Mouse (Mus musculus) stomach, embryonic 16.5 days (tissue): ENCODE measurements at regions not wholly inside any gene's neighbourhood (a gene's known extent, or its start where the extent isn't known, plus 50 kb on each side); places are given as distances from the start of the nearest gene placed in this dataset.

Experiments used
- ATAC-seq: fragments of 200-750 bp; cut with Nextera tagmentation; 2 replicates; pipeline ENCODE4 v1.8.0; 2017; ENCODE audit warnings: moderate number of reproducible peaks, moderate TSS enrichment; ENCODE audit not compliant: insufficient read depth, low FRiP score
- H3K27ac ChIP-seq: fragments of 300-500 bp; sonication (generic); 2 replicates; pipeline ENCODE4 v1.5.1; 2014; ENCODE audit warnings: low read length
- H3K27me3 ChIP-seq: fragments of 300-500 bp; sonication (generic); 2 replicates; pipeline ENCODE4 v1.6.1; 2014; ENCODE audit warnings: low read length, control low read depth, mixed read lengths; ENCODE audit not compliant: control insufficient read depth, insufficient read depth
- H3K36me3 ChIP-seq: fragments of 300-500 bp; sonication (generic); 2 replicates; pipeline ENCODE4 v1.6.1; 2014; ENCODE audit warnings: low read length; ENCODE audit not compliant: control insufficient read depth, insufficient read depth
- H3K4me1 ChIP-seq: fragments of 300-500 bp; sonication (generic); 2 replicates; pipeline ENCODE4 v1.6.1; 2014; ENCODE audit warnings: low read length, control low read depth, mixed read lengths; ENCODE audit not compliant: control insufficient read depth, insufficient read depth
- H3K4me2 ChIP-seq: fragments of 300-500 bp; sonication (generic); 2 replicates; pipeline ENCODE4 v1.6.1; 2014; ENCODE audit warnings: low read depth, low read length, mixed read lengths
- H3K4me3 ChIP-seq: fragments of 300-500 bp; sonication (generic); replicated peaks from 2 replicates; pipeline ENCODE4 v1.5.1; 2014; ENCODE audit warnings: mild to moderate bottlenecking, low read length
- H3K9ac ChIP-seq: fragments of 300-500 bp; sonication (generic); 2 replicates; pipeline ENCODE4 v1.6.1; 2014; ENCODE audit warnings: low read length
- H3K9me3 ChIP-seq: fragments of 300-500 bp; sonication (generic); replicated peaks from 2 replicates; pipeline ENCODE4 v1.6.1; 2016; ENCODE audit warnings: low read length, control low read depth; ENCODE audit not compliant: control insufficient read depth
- WGBS: fragments of 180-500 bp; shearing (Covaris S2); extraction: QIAGEN DNeasy Blood & Tissue Kit; methylation state at CpG from one replicate; pipeline ENCODE4 v1.1.7; 2014; 5-methylcytosine and 5-hydroxymethylcytosine counted together

- Histone ChIP-seq H3K4me2 (no peak overlapping the region), H3K36me3 (no peaks in the 10 kb centered on the region), H3K9me3 (no peaks in the 10 kb centered on the region), H3K27me3 (no peaks in the 10 kb centered on the region), H3K27ac (no peak overlapping the region), H3K4me1 (no peaks in the 10 kb centered on the region), H3K4me3 (no peak overlapping the region), H3K9ac (no peak overlapping the region)
- no peak for ATAC-seq
- WGBS = 79% methylated on average over 4 of the region's 4 CpGs
Observed at GRCm38 (mm10) chr8:92010412-92010811, 208.5 kb upstream of the Irx3 start.

DNA sequence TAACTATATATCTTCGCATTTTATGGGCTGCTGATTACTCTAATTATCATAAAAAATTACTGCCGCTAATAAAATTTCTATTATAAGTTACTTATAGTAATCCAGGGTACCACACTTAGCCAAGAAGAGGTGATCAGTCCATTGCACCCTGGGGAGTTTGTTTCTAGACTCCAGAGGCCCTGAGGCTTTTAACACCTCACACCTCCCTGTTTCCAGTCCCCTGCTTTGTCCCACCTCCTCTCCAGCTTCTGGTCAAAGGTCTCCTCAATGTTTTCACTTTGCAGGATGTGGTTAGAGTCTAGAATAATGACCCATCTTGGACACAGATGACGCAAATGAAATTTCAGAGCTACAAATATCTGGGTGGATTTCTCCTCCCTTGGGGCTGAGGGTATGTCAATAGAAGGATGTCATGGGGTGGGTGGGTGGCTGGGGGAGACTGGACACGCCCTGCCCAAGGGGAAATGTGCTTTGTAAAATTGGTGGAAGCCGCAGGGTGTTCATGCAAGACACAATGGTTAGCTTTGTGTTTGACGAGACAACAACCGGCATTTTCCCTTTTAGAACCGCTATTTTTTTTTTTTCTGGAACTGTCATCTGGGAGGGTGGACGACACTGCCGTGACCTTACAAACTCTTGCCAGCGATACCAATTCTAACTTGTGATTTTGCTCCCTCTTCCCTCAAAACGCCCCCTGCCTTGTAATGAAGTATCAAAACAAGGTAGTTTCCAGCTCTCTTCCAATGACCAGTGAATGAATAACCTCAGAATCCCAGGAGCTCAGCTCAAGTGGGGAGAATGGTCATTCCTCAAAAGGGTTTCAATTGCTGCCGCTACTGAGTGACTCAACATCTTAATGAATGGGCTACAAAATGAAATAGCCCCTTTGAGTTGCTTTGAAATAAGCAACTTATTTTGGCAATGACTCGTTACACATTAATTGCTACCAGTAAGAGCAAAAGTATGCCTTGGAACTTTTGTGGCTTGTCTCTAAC is 207.0 kb upstream of the Irx3 start:
- Histone ChIP-seq H3K9me3 (no peaks in the 10 kb centered on the region), H3K4me3 (no peak overlapping the region), H3K27ac (no peak overlapping the region), H3K9ac (no peak overlapping the region), H3K4me1 (no peaks in the 10 kb centered on the region), H3K27me3 (no peaks in the 10 kb centered on the region), H3K36me3 (no peaks in the 10 kb centered on the region), H3K4me2 (no peak overlapping the region)
- WGBS = 66% methylated on average over 14 of the region's 14 CpGs
- no peak for ATAC-seq

GRCm38 (mm10) chr8:92005091-92005490 is 203.2 kb upstream of the Irx3 start:
- H3K9me3 ChIP-seq = no peaks in the 10 kb centered on the region
- WGBS = 93% methylated on average over 2 of the region's 2 CpGs
- no peaks in the 10 kb centered on the region for H3K27me3 ChIP-seq
- H3K27ac ChIP-seq = no peak overlapping the region
- no peaks in the 10 kb centered on the region for H3K36me3 ChIP-seq
- no peak overlapping the region for H3K4me3 ChIP-seq
- H3K4me1 ChIP-seq = no peaks in the 10 kb centered on the region
- H3K4me2 ChIP-seq = no peak overlapping the region
- ATAC-seq = no peak
- no peak overlapping the region for H3K9ac ChIP-seq

GRCm38 (mm10) chr8:92004532-92004931 is 202.7 kb upstream of the Irx3 start:
- H3K9ac ChIP-seq = no peak overlapping the region
- no peak overlapping the region for H3K4me2 ChIP-seq
- H3K27me3 ChIP-seq = no peaks in the 10 kb centered on the region
- ATAC-seq = no peak
- no peaks in the 10 kb centered on the region for H3K36me3 ChIP-seq
- H3K4me1 ChIP-seq = no peaks in the 10 kb centered on the region
- no peak overlapping the region for H3K4me3 ChIP-seq
- WGBS = 72% methylated on average over 10 of the region's 10 CpGs
- no peak overlapping the region for H3K27ac ChIP-seq
- no peaks in the 10 kb centered on the region for H3K9me3 ChIP-seq

DNA sequence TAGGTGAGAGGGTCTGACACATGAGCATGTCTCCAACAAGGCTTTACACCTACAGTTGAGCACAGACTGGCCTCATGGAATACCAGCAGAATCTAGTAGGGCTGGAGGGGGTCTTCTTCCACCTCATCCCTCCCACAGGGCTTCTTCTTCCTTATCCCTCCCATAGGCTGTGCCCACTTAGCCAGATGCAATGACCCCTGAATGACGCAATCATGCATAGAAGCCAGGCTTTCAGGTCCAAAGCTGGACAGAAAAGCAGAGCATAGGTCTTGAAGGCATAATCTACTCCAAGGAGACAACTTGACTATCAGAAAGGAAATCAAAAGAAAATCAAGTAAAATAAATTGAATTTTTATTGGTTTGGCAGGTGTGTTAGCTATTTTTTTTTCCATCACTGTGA is 198.5 kb upstream of the Irx3 start:
- H3K27me3 ChIP-seq = no peaks in the 10 kb centered on the region; the same call in 1 of the 2 replicates
- H3K4me1 ChIP-seq = 0 out of 2 replicates have a peak, but pooled peaks cover 4% of the 10 kb centered on the region
- no peak overlapping the region for H3K4me2 ChIP-seq
- 97% methylated on average over 1 of the region's 1 CpGs for WGBS
- H3K9ac ChIP-seq = no peak overlapping the region
- ATAC-seq = no peak
- no peaks in the 10 kb centered on the region; the same call in 1 of the 2 replicates for H3K9me3 ChIP-seq
- H3K27ac ChIP-seq = no peak overlapping the region
- no peaks in the 10 kb centered on the region for H3K36me3 ChIP-seq
- H3K4me3 ChIP-seq = no peak overlapping the region

GRCm38 (mm10) chr8:91999661-92000060 is 197.8 kb upstream of the Irx3 start:
- WGBS = 72% methylated on average over 5 of the region's 5 CpGs
- Histone ChIP-seq H3K27me3 (no peaks in the 10 kb centered on the region; the same call in 1 of the 2 replicates), H3K36me3 (no peaks in the 10 kb centered on the region), H3K4me1 (0 out of 2 replicates have a peak, but pooled peaks cover 4% of the 10 kb centered on the region), H3K9me3 (no peaks in the 10 kb centered on the region; the same call in 1 of the 2 replicates), H3K9ac (no peak overlapping the region), H3K27ac (no peak overlapping the region), H3K4me2 (no peak overlapping the region), H3K4me3 (no peak overlapping the region)
- no peak for ATAC-seq

DNA sequence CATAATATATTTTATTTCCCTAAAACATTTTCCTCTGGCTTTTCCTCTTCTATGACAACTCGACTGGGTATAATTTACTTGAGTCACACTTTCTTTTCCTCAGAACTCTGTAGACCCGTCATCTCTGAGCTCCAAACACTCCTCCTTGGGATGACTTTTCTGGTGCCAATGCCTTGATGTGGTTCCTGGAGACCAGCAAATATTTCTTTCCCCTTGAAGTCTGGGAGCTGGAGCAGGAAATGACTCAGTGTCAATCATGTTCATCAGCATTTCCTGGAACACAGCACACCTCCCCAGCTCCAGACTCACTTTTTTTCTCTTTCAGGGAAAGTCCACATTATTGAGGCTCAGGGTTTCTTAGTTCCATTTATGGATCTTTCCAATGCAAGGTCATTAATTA is 197.3 kb upstream of the Irx3 start:
- Histone ChIP-seq H3K27me3 (no peaks in the 10 kb centered on the region; the same call in 1 of the 2 replicates), H3K36me3 (no peaks in the 10 kb centered on the region), H3K4me1 (0 out of 2 replicates have a peak, but pooled peaks cover 4% of the 10 kb centered on the region), H3K9ac (no peak overlapping the region), H3K27ac (no peak overlapping the region), H3K4me2 (no peak overlapping the region), H3K4me3 (no peak overlapping the region), H3K9me3 (no peaks in the 10 kb centered on the region; the same call in 1 of the 2 replicates)
- no peak for ATAC-seq
- WGBS = 87% methylated on average over 2 of the region's 2 CpGs

- Histone ChIP-seq H3K9me3 (no peaks in the 10 kb centered on the region; the same call in 1 of the 2 replicates), H3K9ac (no peak overlapping the region), H3K4me3 (no peak overlapping the region), H3K27ac (no peak overlapping the region), H3K4me1 (0 out of 2 replicates have a peak, but pooled peaks cover 4% of the 10 kb centered on the region), H3K4me2 (no peak overlapping the region), H3K27me3 (no peaks in the 10 kb centered on the region; the same call in 1 of the 2 replicates), H3K36me3 (no peaks in the 10 kb centered on the region)
- ATAC-seq = no peak
Observed at GRCm38 (mm10) chr8:91997892-91998189, 196.0 kb upstream of the Irx3 start.

DNA sequence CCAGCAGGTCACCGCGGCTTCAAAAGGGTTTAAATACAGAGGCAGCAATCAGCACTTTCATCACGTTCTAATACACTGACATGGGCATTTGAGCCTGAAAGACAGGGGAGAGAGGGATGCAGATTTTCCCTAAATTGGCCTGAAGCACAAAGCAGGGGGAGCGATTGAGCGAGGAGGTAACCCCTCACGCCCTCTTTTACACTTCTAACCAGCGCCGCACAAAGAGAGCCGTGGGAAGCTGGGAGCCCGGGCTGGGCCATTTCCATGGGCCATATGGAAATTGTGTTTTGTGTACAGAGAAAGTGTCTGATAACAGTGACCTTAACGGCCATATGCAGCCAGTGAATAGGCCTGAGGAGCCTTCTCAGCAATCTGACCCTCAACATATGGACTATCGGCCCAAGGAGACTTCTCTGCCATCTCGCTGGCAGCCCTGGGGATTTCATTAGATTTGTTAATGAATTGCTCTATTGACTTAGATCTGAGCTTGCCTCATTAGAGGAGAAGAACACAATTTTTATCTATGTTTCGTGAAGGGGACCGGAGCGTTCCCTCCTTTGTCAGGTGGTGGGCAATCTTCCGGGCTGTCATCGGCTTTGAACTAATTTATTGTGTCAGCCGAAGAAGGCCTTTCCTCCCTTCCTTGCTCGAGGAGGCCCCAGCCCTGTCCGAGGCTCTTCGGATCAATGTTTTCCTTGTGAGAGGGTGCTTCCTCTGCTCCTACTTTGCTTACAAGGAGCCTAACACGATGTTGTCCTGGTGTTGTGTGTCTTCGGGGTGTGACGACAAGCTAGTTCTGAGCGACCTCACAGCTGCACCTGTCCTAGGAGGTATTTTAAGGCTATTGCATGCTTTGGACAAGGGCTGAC is 195.4 kb upstream of the Irx3 start:
- Histone ChIP-seq H3K27me3 (no peaks in the 10 kb centered on the region; the same call in 1 of the 2 replicates), H3K9ac (no peak overlapping the region), H3K4me2 (no peak overlapping the region), H3K9me3 (no peaks in the 10 kb centered on the region; the same call in 1 of the 2 replicates), H3K4me1 (peaks cover 5% of the 10 kb centered on the region; the same call in 1 of the 2 replicates), H3K27ac (no peak overlapping the region), H3K4me3 (no peak overlapping the region), H3K36me3 (no peaks in the 10 kb centered on the region)
- 62% methylated on average over 26 of the region's 26 CpGs for WGBS
- ATAC-seq = no peak
